Mouse (Mus musculus): ENCODE data around the gene Poldip2.

GRCm38 (mm10) chr11:78523241-78523955 is 11.4 kb downstream of the Poldip2 start:
- TF ChIP-seq TAL1 (IDR thresholded peaks at IDR 0.05; ENCODE audit: low read length) (no peak), GATA1 (IDR thresholded peaks at IDR 0.05; ENCODE audit: low read length) (no peak)

Measured in erythroblast, embryonic 14.5 days (primary cell).